Mouse (Mus musculus): ENCODE results near the gene Des.

DNA sequence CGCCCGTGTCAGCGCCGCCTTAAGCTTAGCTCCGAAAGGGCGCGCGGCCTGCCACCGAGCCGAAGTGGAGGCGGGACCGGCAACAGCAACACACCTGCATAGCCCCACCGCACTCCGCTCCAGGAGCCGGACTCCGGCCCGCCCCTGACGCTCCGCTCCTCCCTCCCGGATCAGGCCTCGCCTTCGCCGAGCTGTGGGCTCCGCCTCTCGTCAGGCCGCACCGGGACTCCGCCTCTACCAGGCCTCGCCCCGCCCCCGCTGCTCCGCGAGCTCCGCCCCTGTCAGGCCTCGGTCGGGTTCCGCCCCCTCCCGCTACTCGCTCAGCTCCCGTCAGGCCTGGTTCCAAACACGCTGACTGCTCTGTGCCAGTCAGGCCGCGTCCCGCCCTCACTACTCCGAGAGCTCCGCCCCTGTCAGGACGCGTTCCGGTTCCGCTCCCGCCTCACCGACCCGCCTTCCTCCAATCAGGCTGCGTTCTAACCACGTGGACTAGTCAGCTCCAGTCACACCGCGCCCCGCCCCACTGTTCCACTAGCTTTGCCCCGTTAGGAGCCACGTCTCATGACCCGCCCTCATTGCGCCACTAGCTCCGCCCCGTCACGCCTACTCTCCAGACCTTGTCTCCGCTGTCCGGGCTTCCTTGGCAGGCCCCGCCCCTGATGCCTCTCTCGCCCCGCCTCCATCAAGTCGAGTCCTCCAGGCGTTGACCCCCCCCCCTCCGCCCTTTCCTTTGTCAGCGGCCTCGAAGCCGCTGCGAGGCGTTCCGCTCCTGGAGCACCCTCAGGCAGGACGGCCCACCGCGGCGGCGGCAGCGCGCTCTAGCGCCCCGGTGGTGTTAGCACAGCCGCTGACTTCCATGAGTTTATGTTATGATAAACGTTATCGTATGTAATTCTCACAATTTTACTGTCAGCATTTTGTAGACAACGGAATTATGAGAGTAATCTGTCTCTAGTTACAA is 42.6 kb upstream of the Des start, which contains the start of gene Dnpep:
- TF ChIP-seq GATA1 (IDR thresholded peaks at IDR 0.05; ENCODE audit: low read length) (no peak), TAL1 (IDR thresholded peaks at IDR 0.05; ENCODE audit: low read length) (no peak)

All from erythroblast, embryonic 14.5 days (primary cell).